Mouse (Mus musculus): ENCODE measurements around the gene Lekr1.

- no peak for TF ChIP-seq CTCF (IDR thresholded peaks at IDR 0.05; ENCODE audit: borderline replicate concordance, insufficient read depth, low read depth, low read length)
- no peak for TF ChIP-seq POLR2A (IDR thresholded peaks at IDR 0.05; ENCODE audit: borderline replicate concordance, insufficient read depth, low read length)
Measured at GRCm38 (mm10) chr3:65629565-65630112, 36.4 kb upstream of the Lekr1 start.

Data from cerebellum, adult 2 months (tissue).